Mouse (Mus musculus): ENCODE results near the gene Anp32b.

Anp32b gene

DNA sequence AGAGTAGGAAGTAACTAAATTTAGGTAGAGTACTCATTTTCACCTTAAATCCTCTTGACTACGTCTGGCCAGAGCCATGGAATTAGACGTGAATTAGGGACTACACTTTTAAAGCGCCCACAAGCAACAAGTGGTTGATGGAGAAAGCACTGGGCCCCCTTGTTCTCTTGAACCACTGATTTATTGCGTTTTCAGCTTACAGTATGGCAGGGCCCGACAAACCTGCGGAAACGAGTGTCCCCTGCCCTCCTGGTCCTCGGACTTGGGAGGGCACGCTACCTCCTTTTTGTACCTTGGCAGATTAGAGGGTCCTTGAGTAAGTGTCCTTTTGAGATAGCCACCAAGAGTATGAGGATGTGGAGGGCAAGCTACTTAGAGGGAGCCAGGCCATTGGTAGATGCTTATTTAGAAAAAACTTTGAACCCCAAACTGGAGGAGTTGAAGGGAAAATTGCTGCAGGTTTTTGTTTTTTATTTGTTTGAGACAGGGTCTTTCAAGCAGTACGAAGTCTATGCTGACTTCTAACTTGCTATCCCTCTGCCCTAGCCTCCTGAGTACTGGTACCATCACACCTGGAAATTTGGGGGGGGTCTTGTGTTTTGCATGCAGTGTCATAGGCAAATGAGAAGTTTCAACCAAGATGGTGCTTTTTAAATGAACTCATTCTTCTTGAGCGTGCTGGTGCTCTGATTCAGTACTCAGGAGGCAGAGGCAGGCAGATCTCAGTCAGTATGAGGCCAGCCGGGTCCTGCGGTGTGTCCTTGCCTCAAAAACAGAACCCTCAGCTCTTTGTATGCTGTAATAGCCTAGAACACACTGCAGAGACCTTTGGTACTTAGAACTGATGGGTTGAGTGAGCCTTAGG, 2.4 kb downstream of the Anp32b start:
- no peak for DNase-seq

- no peak for DNase-seq
Observed at GRCm38 (mm10) chr4:46454097-46454864, 3.6 kb downstream of the Anp32b start.

- DNase-seq = no peak
Observed at GRCm38 (mm10) chr4:46456762-46457161, 6.1 kb downstream of the Anp32b start.

GRCm38 (mm10) chr4:46457186-46457585, 6.5 kb downstream of the Anp32b start:
- DNase-seq = peak; percentile 29

DNA sequence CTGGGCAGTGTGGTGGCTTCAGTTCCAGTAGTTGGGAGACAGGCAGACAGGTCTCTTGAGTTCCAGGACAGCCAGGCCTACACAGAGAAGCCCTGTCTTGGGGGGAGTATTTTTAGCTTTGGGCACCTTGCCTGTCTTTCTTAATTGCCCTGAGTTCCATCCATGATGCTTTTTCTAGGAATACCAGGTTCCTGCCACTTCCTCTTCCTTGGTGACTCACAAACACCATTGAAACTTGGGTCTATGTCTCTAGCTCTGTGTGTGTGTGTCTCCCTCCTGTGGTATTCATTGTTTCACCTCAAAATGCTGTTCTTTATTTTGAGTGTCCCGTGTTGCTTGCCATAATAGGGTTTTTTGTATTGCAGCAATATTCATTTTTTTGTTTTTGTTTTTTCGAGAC, 7.7 kb downstream of the Anp32b start:
- no peak for DNase-seq

- peak; percentile 62 for DNase-seq
Observed at GRCm38 (mm10) chr4:46463130-46463830, 12.6 kb downstream of the Anp32b start.

DNA sequence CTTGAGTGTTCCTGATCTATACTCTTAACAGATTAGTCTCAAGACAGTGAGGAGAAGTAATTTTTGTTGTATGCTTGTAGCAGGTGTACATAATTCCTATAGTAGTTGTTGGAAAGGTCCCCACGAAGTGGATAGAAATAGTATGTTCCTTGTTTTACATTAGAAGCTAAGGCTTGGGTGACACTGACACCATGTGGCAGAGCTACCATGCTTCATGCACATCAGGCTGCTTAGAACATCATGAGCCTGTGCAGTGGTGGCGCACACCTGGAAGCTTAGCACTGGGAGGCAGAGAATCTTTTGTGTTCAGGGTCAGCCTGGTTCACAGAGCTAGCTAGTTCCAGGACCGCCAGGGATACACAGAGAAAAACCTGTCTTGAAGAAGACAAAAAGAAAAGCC, 15.0 kb downstream of the Anp32b start:
- DNase-seq = no peak

GRCm38 (mm10) chr4:46475101-46475500, 24.4 kb downstream of the Anp32b start:
- no peak for DNase-seq

DNA sequence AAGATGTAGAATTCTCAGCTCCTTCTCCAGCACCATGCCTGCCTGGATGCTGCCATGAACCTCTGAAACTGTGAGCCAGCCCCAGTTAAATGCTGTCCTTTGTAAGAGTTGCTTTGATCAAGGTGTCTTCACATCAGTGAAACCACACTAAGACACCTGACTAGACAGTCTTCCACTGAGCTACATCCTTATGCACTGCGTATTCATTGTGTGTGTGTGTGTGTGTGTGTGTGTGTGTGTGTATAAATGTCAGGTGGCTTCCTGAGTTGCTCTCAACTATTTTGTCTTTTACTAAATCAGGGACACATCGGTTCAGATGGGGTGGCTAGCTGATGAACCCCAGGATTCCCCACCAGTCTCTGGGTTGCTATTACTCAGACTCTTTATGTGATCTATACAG, 28.4 kb downstream of the Anp32b start:
- no peak for DNase-seq

DNA sequence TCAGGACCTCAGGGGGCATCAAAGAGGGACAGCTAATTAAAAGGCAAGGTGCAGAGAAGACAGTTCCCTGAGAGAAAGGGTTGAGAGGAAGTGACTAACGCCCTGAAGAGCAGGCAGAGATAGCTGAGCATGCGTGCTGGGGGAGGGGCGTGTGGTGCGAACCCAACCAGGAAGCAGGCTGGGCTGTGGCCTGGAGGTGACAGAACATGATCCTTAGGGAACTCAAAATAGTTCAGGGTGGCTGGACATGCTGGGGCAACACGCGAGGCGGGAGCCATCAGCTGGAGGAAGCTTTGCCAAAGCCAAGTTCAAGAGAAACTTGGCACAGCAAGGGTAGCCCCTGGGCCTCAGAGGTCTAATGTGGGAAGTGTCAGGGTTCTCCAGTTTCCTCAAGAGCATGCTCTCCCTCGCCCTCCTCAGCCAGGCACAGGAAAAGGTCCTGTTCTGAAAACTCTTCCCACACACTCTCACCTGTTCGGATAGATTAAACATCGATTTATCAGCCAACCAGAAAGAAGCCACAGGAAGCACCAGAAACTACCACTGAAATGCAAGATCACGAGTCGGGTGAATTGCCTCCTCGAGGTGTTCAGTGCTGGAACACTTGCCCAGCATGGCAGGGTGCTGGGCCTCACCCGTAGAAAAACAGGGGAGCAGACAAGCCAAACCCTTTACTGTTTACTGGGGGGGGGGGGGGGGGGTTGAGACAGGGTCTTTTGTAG, 35.2 kb downstream of the Anp32b start:
- peak; percentile 94 for DNase-seq

GRCm38 (mm10) chr4:46487348-46487747, 36.6 kb downstream of the Anp32b start:
- peak; percentile 94 for DNase-seq

- DNase-seq = peak; percentile 98
Observed at GRCm38 (mm10) chr4:46489028-46489925, 38.6 kb downstream of the Anp32b start, which contains the start of gene Nans. Nans (plus strand) TSS chr4:46489248.

GRCm38 (mm10) chr4:46493071-46493470, 42.4 kb downstream of the Anp32b start:
- DNase-seq = no peak

- no peak for DNase-seq
Observed at GRCm38 (mm10) chr4:46495543-46495942, 44.8 kb downstream of the Anp32b start.

DNA sequence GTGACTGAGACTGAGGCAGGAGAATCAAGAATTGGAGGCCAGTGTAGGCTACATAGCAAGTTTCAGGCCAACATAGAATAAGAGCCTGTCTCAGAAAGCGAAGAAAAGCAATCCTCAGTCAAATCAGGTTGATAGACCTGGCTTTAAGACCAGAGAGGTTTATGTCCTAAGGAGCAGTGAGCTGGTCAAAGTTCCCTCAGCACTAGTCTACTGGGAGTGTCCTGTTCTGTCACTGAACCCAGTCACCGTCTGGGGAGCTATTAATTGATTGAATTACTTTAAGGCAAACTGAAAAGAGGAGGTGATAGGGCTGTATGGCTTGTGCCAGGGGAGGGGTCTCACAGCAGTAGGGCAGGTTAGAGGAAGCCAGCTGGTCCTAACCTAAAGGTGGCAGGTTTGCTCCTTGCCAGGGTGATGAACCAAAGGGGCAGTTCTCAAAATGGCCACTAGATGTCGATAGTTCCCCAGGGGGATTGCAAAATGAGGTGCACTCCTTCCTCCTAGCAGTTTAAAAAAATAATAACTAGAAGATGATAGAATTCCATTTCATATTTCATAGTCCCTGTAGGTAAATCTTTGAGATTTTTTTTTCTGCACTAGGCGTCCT, 46.7 kb downstream of the Anp32b start:
- DNase-seq = peak; percentile 86

GRCm38 (mm10) chr4:46498511-46498910, 47.8 kb downstream of the Anp32b start:
- DNase-seq = peak; percentile 7

DNA sequence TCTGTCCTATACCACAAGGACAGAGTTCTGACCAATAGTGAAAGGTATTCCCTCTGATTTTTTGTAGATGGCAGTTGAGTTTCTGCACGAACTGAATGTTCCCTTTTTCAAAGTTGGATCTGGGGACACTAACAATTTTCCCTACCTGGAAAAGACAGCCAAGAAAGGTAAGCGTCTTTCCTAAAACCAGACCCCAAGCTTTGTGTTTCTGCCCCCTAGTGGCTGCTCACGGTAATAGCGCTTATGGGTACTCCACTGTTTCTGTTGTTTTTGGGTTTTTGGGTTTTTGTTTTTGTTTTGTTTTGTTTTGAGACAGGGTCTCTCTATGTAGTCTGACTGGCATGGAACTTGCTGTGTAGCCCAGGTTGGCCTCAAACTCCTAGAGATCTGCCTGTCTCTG, 48.3 kb downstream of the Anp32b start:
- DNase-seq = peak; percentile 45

DNA sequence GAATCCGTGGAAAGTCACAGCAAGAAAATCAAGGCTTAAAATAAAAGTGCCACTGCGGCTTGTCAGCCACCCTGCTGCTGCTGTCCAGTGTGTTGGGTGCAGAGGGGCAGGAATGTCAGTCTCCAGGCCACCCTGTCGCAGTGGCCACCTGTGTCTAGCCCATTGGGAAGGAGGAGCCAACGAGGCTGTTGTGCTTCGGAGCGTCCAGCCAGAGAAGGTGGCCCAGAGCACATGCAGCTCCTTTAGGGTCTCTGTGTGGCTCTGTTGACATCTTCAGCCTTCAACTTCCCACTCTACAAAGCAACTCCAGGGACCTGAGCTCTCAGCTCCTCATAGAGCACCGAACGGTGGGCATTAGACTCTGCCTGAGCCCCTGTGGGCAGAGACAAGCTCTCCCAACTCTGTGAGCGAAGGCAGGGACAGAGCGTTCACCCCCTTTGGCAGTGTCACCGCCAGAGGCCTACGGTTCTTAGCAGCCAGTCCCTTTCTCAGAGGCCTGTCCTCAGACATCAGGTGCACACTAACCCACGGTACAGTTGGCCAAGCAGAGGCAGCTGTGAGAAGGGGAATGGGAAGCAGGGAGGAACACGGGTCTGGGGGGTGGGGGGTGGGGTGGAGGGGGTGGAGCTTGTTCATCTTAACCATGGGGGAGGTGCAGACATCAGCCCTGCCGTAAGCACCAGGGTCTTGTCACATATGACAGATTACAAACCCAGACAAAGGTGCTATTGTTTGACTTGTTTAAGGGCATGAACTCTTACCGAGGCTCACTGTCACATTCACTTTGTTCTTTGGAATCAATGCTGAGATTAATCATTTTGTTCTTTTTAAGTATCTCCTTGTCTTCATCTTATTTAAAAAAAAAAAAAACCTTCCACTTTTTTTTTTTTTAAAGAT, 52.2 kb downstream of the Anp32b start:
- DNase-seq = no peak

DNA sequence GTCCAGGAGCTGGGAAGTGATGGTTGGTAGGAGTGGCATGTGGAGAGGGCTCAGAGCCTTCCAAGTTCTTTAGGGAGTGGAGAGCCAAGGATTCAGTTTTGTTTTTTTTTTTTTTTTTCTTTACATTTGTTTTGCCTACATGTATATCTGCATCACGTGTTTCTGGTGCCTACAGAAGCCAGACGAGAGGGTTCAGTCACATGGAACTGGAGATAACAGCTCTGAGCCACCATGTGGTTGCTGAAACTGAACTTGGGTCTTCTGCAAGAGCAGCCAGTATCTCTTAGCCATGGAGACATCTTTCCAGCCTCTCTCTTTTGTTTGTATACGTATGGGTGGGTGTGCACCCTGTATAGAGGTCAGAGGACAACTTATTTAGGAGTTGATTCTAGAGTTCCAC, 53.2 kb downstream of the Anp32b start:
- DNase-seq = no peak
